Mouse (Mus musculus) hindlimb bud, embryonic 11.5 days (tissue): Measurements from ENCODE around the gene Pigl.
A peak's percentile ranks its signal among the peaks of the same experiment; 100 is the strongest.

Experiments
- DNase-seq: peaks from one replicate; pipeline ENCODE4 v3.0.0-alpha.2; 2012; ENCODE audit warnings: low read depth, low spot score; ENCODE audit errors: extremely low spot score

Gene Pigl

DNA sequence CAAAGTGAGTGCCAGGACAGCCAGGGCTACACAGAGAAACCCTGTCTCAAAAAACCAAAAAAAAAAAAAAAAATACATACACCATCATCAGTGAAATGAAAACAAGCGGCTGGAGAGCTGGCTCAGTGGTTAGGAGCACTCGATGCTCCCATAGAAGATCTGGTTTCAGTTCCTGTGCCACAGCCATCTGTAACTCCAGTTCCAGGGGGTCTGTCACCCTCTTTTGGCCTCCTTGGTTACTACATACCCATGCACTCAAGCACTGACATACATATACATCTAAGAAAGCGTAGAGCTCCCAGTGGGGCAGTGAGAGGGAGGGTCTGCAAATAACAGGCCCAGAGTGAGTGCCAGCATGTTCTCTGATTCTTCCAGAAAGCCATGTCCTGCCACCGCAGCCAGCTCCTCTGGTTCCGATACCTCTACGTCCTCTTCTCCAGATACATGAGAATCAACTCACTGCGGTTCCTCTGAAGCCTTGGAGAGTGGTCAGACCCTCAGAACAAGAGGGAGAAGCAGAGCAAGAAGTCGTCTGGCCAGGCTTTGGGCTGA is 54.3 kb downstream of the Pigl start:
- no peak for DNase-seq

DNA sequence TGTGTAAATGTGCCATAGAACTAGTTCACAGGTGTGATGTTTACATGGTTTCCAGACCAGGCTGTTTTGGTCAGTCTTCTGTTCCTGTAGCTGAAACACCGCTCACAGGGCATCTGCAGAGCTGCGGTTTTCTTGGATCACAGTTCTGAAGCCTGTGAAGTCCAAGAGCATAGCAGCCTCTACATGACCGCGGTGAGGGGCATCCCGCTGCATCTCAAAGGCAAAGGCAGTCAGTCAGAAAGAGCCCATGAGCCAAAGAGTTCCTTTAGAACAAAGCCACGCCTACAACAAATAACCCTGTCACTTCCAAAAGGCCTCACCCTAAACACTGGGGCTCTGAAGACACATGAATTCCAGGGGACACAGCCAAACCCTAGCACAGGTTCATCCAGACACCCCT is 55.1 kb downstream of the Pigl start:
- DNase-seq: no peak

DNA sequence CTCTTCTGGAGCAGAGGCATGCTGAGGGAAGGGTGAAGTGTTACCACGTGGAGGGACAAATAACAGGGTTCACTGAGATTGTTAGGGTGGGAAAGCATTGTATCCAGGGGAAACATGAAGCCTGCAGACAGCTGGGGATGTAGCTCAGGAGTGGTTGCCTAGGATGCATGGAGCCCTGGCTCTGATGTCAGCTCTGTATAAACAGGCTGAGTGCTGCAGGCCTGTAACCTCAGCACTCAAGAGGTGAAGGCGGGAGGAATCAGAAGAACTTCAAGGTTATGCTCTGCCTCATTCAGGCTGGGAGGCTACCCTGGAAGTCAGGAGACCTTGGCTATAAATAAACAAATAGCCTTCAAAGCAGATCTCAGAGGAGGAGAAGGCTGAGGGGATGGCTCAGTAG is 60.7 kb downstream of the Pigl start:
- DNase-seq: no peak

DNA sequence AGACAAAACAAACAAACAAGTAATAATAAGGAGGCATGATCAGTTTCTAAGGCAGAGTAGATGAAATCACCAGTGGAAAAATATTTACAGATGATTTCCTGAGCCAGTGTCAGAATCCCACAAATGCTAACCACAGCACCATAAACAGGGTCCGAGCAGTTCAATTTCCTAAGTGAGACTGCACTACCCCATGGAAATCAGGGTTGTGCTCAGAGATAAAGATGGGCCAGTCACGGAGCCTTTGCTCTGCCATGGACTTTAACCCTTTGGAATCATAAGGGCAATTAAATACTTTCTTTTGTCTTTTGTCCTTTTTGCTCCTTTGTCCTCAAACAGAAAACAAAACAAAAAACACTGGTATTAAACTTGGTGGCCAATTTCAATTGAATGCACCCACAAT is 64.0 kb downstream of the Pigl start:
- DNase-seq: no peak

DNA sequence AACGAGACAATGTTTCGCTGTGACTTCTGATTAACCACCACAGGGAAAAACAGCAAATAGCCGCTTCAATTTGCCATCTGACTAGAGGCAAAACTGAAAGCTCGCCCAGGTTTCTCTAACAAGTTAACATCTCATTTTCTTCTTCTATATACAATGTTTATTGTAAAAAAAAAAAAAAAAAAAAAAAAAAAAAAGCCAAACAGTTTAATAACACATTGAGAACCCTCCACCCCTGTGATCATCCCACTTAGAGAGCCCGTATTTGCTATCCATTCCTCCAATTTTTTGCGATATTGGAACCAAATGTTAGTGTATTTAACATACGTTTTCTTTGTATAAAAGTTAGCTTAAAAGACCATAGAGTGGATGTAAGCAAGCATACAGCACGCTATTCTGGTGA is 78.8 kb downstream of the Pigl start:
- DNase-seq: no peak

DNA sequence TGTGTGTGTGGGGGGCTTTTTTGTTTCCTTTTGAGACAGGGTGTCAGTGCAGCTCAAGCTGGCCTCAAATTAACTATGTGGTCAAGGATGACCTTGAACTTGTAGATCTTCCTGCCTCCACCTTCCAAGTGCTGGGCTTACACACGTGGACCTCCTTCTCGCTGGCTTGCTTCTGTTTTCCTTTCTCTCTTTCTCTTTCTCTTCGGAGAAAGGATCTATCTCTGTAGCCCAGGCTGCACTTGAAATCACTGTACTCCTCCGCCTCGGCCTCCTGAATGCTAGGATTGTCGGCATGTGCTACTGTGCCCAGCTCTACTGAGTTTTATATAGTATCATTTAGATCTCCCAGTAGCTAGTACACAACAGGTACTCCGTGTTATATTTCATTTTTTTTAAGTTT is 79.3 kb downstream of the Pigl start:
- no peak for DNase-seq

DNA sequence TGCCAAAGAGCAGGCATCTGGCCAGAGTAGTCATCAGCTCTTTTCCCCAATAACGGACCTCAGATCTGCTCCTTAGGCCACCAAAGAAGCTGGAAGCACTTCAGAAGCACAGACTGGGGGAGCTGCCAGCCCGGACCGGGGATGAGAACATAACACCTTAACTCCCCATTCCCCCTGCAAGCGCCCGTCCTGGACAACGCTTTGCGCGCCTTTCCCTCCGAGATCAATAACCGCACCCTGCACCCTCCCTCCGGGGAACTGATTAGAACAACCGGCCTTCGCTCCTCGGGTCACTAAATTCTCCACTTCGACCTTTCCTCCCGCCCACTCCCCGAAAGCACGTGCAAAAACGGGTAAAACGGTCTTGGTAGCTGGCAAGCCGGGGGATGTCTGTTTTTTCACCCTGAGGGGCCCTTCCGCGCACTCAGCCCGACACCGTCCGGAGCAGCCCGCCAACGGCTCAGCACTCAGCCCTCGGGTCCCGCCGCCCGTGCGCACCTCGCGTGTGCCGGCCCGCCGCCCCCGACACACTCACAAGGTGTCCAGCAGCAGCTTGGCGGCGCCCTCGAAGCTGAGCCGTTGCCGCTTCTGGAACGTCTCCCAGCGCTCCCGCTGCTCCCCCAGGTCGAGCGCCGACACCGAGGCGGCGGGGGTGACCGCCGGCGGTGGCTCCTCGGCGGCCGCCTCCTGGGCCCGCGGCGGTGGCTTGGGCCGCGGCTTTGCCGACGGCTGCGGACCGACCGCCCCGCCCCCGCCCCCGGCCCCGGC is 80.2 kb downstream of the Pigl start:
- DNase-seq: no peak

DNA sequence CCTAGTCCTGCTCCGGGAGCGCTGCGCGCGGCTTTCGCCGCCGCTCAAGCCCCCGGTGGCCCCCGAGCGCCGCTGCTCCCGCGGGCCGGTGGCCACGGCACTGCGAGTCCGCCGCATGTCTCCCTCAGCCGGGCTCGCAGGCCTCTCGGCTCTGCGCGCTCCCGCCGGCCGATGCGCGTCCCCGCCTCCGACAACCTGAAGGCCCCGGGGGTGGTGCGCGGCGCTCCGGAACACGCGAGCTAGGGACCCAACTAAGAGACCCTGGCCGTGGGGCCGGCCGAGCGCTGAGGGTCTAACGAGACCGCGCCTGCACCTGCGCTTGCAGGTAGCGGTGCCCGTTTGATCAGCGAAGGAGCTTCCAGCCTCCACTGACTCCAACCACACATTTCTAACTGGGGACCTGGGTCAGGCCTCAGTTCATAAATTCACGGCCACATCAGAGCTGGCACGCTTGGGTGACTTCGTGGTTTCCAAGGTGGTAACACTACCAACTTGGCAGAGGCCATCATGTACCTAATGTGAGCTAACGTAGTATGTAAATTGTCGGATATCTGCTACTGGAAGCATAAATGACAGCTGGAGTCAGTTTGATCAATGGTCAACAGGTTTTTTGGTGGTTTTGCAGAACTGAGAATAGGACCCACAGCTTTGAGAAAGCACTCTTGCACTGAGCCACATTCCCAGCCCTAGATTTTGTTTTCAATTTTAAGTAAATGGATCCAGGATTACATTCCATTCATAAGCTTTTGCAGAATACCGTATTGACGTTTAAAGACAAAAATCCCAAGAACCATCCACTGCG is 81.0 kb downstream of the Pigl start, which contains the start of gene Cenpv:
TSS of gene Cenpv (minus strand) at position 173 of the 802 bp plus-strand sequence.
- DNase-seq: no peak

DNA sequence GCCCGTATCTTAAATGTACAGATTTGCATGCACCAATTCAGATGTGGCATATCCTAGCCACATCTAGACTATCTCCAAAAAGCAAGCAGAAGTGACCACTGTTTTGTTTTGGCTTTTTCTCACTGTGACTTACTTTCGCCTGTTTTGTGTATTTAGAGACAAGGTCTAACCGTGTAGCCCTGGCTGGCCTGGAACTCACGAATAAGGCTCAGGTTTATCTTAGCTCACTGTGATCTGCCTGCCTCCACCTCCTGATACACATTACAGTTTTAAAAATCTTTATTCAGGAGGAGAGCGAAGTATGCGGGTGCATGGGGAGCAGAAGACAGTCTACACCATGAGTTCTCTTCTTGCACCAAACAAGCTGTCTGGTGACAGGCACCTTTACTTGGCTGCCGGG is 81.9 kb downstream of the Pigl start:
- no peak for DNase-seq

DNA sequence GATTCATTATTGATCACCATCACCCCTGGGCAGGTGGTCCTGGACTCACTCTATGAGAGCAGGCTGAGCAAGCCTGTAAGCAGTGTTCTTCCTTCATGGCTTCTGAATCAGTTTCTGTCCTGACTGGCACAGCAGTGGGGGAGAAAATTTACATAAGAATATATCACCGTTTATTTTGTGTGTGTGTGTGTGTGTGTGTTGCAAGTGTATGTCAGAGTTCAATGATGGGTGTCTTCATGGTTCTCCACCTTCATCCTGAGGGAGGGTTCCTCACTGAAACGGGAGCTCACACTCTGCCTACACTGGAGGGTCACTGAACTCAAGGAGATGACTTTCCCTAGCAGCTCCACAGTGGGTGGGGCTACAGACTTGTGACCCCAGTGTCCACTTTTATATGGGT is 82.7 kb downstream of the Pigl start:
- no peak for DNase-seq

DNA sequence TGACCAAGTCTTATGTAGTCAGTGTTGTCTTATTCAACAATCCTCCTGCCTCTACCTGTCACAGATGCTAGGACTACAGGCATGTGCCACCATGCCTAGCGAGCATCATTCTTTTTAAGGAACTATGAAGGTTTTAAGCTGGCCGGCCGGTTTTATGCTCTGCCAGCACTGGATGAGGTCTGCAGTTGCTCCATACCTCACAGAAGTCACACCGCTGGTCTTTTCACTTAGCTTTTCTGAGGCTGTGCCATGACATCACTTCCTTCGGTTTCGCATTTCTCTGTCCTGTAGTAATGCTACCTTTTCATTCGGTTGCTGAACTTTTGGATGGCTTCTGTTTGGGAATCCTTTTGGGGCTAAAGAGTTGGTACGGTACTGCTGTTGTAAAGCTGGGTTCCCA is 83.3 kb downstream of the Pigl start:
- DNase-seq: no peak

DNA sequence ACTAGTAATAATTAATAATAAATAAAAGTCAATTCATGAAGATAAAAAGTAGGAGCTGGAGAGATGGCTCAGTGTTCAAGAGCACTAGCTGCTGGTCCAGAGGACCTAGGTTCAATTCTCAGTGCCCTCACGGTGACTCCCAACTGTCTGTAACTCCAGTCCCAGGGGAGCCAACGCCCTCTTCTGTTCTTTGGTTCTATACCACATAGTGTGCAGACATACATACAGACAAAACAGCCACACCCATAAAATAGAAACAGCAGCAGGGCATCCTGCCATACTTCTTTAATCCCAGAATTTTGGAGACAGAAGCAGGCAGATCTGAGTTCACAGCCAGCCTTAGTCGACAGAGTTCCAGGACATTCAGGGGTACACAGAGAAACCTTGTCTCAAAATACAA is 85.7 kb downstream of the Pigl start:
- no peak for DNase-seq

DNA sequence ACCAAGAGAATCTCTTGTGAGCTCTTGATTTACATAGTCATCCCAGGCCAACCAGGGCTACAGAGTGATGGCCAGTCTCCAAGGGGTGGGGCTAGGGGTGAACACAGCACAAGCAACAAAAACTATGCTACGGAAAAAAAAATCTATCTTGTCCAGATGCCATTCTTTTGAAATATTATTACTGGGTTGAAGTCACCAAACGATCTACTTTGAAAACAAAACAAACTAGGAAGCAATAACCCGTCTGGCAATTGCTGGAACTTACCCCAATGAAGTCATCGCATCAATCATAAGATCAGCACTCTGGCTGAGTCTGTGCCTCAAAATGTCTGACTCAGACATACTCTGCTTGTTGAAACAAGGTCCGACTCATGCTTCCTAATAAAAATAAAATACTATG is 91.5 kb downstream of the Pigl start:
- DNase-seq: no peak

DNA sequence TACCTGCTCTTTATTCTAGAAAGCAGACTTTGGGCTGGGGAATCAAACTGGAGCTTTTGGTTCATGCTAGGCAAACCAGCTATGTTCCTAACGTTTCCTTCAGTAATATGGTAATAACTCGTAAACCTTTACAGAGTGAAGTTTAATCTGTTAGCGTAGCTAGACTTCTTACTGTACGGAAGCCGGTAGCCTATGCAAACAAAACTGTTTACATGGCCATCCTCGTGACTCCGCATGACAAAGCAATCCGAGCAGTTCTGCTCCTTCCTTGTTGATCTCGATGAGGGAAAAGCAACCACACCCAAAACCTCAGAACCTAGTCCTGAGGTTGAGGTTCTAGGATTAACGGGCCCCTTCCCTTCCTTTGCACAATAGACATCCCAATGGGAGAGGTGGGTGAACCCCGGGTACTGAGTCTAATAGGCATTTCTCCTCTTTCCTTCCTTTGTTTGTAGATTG is 92.0 kb downstream of the Pigl start:
- DNase-seq: no peak

DNA sequence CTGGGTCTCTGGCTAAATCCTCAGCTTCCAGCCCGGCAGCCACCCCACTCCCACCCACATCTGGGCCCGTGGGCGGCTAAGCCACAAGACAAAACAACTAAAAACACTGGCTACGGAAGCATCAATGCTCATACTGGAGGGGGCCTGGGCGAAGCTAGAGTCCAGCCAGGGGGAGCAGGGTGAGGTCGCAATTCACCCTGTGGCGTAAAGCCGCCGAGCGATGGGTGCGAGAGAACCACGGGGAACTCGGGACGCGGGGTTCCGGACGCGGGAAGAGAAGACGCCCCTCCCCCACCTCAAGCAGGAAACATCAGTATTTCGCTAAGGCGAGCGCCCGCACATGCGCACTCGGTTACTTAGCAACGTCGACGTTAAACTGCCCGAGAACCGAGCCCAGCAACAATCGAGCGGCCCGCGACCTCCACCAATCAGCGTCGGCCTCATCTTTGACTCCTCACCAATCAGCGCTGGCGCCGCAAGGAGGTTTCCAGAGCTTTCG is 92.5 kb downstream of the Pigl start, which contains the start of gene Ubb:
TSS of gene Ubb (plus strand) at position 445 of the 499 bp plus-strand sequence.
- DNase-seq: peak; percentile 99

DNA sequence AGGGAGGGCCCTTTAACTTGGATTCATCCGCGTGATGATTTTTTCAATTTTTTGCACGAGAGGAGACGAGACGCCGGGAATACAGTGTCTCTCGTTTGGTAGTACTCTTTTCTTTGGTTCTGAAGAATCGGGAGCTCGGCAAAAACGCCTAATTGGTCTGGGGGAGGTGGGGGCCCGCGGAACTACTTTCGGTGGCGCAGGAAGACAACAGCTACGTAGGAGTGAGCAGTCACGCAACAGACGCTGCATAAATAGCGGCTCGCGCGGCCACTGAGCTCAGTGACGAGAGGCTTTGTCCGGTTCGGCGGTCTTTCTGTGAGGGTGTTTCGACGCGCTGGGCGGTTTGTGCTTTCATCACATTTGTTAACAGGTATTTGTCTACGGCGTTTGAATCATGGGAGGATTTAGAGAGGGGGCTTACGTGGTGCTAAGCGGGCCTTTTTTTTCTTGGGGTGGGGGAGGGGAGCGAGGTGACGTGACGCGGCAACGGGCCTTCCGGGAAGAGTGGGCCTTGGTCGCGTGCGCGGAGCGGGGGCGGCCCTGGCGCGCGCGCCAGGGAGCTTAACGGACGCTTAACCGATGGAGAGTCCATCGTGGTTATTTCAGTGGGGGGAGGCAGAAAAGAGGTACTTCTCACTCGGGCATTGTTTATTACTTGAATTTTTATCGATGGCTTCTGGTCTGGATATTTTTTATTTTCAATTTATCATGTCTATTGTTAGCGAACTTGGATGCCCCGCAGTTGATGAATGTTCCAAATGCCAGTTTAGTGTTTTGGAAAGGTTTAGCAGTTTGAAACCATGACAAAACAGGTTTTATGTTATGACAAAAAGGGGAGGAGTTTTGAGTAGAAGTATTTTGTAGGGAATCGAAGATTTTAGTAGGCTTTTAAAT is 93.2 kb downstream of the Pigl start:
- DNase-seq: no peak

DNA sequence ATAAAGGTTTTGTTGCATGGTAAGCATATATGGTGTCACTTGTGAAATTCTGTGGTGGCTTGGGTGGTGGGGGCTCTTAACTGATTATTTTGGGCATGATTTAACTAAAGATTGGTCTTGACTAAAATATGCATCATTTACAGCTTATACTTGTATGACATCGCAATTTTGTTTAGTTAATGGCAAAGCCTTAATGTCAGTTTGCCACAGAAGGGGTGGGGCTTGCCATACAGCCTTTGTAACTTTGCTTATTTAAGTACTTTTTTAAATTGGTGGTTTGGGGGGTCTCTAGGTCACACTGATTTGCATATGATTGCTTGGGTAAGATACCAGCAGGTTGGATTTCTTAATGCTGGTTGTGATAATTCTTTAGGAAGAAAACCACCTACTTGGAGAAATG is 94.9 kb downstream of the Pigl start:
- DNase-seq: no peak

DNA sequence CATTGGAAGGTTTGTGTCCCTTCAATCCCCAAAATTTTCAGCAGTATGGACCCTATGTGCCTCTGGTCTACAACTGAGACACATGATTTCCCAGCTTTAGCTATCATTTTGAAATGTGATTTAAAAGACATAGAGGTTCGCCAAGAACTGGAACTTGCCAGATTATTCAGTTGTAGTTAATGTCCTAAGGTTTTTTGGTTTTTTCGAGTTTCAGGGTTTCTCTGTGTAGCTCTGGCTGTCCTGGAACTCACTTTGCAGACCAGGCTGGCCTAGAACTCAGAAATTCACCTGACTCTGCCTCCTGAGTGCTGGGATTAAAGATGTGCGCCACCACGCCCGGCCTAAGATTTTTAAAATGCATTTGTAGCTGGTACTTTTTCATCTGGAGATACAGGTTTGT is 95.4 kb downstream of the Pigl start:
- DNase-seq: no peak

DNA sequence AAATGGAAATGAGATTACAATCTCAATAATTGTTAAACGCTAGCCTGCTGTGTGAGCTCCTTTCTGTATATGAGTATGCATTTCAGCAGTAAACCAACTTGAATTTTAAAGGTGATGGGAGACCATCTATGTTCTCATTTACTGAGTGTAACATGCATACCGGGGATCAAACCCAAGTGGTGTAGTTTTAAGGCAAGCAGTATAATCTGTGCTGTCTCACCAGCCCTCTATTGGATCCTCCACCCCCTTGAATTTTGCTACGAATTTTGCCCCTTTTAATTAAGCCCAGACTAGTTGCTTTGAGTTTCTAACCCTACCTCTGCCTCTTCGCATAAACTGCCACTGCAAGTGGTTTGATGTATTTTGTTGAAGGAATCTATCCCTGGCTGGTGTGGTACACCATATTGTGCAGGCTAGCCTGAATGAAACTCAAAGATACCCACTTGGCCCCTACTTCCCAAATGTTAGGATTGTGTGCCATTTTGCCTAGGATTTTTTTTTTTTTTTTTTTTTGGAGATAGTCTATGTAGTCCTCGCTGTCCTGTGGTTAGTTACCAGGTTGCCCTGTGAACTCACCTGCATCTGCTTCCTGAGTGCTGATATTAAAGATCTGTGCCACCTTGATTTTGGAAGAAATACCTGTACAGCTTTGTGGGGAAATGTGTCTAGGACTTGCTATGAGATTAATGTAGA is 96.0 kb downstream of the Pigl start:
- no peak for DNase-seq

DNA sequence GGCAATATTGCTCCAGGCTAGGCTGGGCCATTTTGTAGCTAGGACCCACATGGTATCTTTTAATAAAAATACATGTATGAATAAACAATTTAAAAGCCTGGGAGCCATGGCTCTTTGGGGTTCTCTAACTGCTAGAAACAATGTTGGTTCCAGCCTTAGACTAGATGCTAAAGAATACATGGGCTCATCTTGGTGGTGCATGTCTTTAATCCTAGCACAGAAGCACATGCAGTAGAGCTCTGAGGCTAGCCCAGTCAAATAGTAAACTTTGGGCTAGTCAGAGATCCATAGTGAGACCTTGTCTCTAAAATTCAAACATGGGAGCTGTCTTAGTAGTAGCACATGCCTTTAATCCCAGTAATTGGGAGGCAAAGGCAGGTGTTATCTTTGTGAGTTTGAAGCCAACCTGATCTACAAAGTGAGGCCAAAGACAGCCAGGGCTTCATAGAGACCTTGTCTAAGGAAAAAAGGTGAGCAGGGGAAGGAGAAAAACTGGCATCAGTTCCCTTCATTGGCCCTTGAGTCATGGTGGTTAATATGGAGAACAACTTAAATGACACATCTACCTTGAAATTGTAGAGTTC is 96.8 kb downstream of the Pigl start:
- DNase-seq: no peak
